Mouse (Mus musculus): ENCODE measurements around the gene Tvp23a.

GRCm38 (mm10) chr16:10420447-10421054 is 26.6 kb downstream of the Tvp23a start:
- TF ChIP-seq CTCF (conservative IDR thresholded peaks at IDR 0.05; ENCODE audit: low read length), result no peak
- TF ChIP-seq POU5F1 (IDR thresholded peaks at IDR 0.05; ENCODE audit: borderline replicate concordance, low read length), result no peak

All from E14TG2a.4 (cell line).